Mouse (Mus musculus) midbrain, embryonic 14.5 days (tissue): Measurements from ENCODE around the gene Ehd1. TPM values are rescaled to one million over a fixed set of nuclear protein-coding genes. Genes with fewer than 3 reads are reported as not detected.

Experiments used
- ATAC-seq: fragments of 200-750 bp; cut with Nextera tagmentation; 2 replicates; pipeline ENCODE4 v1.8.0; 2017; ENCODE audit warnings: moderate number of reproducible peaks, moderate library complexity; ENCODE audit not compliant: low FRiP score, low TSS enrichment
- DNase-seq: peaks from one replicate; pipeline ENCODE4 v3.0.0-alpha.2; 2015
- H3K27ac ChIP-seq: fragments of 300-500 bp; sonication (generic); replicated peaks from 2 replicates; pipeline ENCODE4 v1.5.1; 2014; ENCODE audit warnings: mild to moderate bottlenecking, low read depth, low read length, moderate library complexity
- H3K27me3 ChIP-seq: fragments of 300-500 bp; sonication (generic); 2 replicates; pipeline ENCODE4 v1.6.1; 2014; ENCODE audit warnings: low read length, control low read depth, mixed read lengths; ENCODE audit not compliant: control insufficient read depth, insufficient read depth
- H3K36me3 ChIP-seq: fragments of 300-500 bp; sonication (generic); 2 replicates; pipeline ENCODE4 v1.6.1; 2014; ENCODE audit warnings: low read length, control low read depth; ENCODE audit not compliant: control insufficient read depth, insufficient read depth
- H3K4me1 ChIP-seq: fragments of 300-500 bp; sonication (generic); 2 replicates; pipeline ENCODE4 v1.6.1; 2014; ENCODE audit warnings: mild to moderate bottlenecking, antibody characterized with exemption, low read length, control low read depth; ENCODE audit not compliant: control insufficient read depth, insufficient read depth
- H3K4me2 ChIP-seq: fragments of 300-500 bp; sonication (generic); 2 replicates; pipeline ENCODE4 v1.6.1; 2014; ENCODE audit warnings: mild to moderate bottlenecking, low read length, moderate library complexity
- H3K4me3 ChIP-seq: fragments of 300-500 bp; sonication (generic); replicated peaks from 2 replicates; pipeline ENCODE4 v1.5.1; 2014; ENCODE audit warnings: low read depth, low read length
- H3K9ac ChIP-seq: fragments of 300-500 bp; sonication (generic); replicated peaks from 2 replicates; pipeline ENCODE4 v1.6.1; 2014; ENCODE audit warnings: mild to moderate bottlenecking, low read length, moderate library complexity
- H3K9me3 ChIP-seq: fragments of 300-500 bp; sonication (generic); 2 replicates; pipeline ENCODE4 v1.6.1; 2016; ENCODE audit warnings: low read length, control low read depth, mixed read lengths; ENCODE audit not compliant: control insufficient read depth
- WGBS: fragments of 180-500 bp; shearing (Covaris S2); extraction: QIAGEN DNeasy Blood & Tissue Kit; methylation state at CpG from one replicate; pipeline ENCODE4 v1.1.7; 2014; 5-methylcytosine and 5-hydroxymethylcytosine counted together
- polyA plus RNA-seq: library from polyadenylated mRNA; unstranded; fragments of >200 nt; fragmentation: Nextera tagmentation; extraction: Ambion mirVana; gene quantifications from 2 replicates; pipeline ENCODE4 v1.2.1, GENCODE M21; 2014

Gene Ehd1
- polyA plus RNA-seq, 1 experiment from 2014 or later: 75.0 TPM

DNA sequence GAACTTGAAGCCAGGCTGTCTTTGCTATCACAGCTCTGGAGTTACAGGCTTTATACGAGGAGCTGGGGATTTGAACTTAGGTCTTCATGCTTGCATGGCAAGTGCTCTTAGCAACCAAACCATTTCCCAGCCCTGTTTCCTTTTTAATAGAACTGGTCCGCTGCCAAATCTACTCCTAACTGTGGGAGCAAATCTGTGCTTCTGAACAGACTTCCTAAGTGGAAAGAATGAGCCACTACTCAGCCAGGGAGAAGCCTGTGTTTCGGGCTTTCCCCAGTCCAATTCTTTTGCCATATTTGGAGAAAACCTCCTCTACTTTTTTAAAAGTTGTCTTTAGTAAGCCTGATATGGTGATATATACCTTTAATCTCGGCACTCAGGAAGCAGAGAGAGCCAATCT is 3.8 kb upstream of the Ehd1 start:
- no peak overlapping the region for H3K27ac ChIP-seq
- H3K4me3 ChIP-seq: no peak overlapping the region
- peaks cover 8% of the 10 kb centered on the region for H3K4me1 ChIP-seq
- ATAC-seq (no peak), DNase-seq (no peak)
- H3K36me3 ChIP-seq: no peaks in the 10 kb centered on the region
- H3K9me3 ChIP-seq: no peaks in the 10 kb centered on the region
- no peak overlapping the region for H3K4me2 ChIP-seq
- no peak overlapping the region for H3K9ac ChIP-seq
- H3K27me3 ChIP-seq: no peaks in the 10 kb centered on the region
- WGBS: 83% methylated on average over 4 of the region's 4 CpGs

DNA sequence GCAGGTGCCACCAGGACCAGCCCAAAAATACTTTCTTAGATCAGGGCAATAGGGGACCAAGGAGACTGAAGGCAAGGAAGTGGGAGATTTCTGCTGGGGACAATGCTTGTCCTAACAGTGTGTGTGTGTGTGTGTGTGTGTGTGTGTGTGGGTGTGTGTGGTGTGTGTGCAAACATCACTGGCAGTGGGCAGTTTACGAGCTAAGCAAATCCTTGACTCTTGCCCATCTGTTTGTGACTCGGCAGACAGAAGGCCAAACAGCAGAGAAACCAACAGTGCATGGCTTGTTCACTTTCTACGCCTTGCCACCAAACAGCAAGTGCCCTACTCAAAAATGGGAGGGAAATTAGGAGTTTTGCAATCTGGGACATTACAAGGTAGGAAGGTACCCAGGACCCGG is 2.9 kb upstream of the Ehd1 start:
- no peak for DNase-seq
- Histone ChIP-seq H3K4me3 (no peak overlapping the region), H3K9me3 (no peaks in the 10 kb centered on the region), H3K4me2 (no peak overlapping the region), H3K27ac (no peak overlapping the region), H3K27me3 (no peaks in the 10 kb centered on the region), H3K9ac (no peak overlapping the region), H3K36me3 (no peaks in the 10 kb centered on the region), H3K4me1 (peaks cover 17% of the 10 kb centered on the region)
- ATAC-seq: no peak
- 94% methylated on average over 4 of the region's 4 CpGs for WGBS

DNA sequence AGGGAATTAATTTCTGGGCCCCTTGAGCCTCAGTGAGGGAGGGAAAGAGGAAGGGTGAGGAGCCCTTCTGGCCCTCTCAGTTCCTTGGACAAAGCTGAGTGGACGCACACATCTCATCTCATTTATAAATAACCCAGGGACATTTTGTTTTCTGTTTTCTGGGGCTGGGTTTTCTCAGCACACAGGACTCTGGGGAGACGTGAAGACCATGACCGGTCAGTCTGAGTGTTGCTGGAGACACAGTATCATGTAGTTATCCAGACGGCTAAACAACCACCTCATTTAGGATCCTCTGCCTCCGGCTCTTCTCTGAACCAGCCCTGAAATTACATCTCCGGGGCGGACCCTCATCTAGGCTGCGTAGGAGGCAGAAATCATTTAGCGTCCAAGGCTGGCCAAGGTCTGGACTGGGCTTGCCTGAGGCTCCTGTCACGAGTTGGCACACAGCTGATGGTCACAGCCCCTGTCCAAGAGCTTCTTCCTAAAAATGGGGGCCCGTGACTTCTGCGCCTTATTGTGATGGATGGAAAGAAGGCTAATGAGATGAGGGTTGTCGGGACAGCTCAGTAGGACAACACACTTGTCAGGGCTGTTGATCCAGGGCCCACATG is 2.4 kb upstream of the Ehd1 start:
- WGBS: 94% methylated on average over 13 of the region's 13 CpGs

DNA sequence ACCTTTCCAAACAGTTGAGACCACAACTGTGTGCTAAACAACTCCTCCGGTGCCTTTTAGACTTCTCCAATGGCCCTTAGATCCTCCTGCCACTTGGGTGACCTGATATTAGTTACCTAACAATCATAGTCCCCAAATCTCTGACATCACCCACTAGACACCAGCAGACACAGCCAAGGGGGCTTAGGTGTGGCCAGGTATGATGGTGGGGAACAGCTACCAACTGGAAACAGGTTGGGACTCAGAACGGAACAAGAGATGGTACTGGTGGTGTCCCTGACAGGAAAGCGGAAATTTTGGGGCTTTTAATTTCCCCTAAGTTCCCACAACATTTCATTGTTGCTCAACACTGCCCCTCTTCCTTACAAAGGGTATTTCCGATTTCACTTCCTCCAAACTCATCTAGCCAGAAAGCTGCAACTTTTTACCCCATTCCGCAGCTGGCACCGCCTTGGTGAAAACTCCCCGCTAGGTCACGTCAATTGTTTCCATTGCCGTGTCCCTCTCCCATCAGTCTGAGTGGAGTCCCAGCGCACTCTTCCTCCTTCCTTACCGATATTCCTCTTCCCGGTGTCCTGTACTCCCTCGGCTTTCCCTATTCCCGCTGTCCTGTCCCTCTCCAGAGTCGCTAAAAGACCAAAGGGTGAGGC is 660 bp upstream of the Ehd1 start:
- Histone ChIP-seq H3K4me2 (peak overlapping the region; percentile 83), H3K27me3 (no peaks in the 10 kb centered on the region), H3K9me3 (no peaks in the 10 kb centered on the region), H3K27ac (peak overlapping the region; percentile 50), H3K36me3 (peaks cover 16% of the 10 kb centered on the region; the same call in 1 of the 2 replicates), H3K9ac (peak overlapping the region; percentile 46), H3K4me3 (peak overlapping the region; percentile 80), H3K4me1 (peaks cover 31% of the 10 kb centered on the region)
- WGBS: 9% methylated on average over 15 of the region's 15 CpGs
- ATAC-seq (no peak; the same call in 1 of the 2 replicates), DNase-seq (no peak)

More for the DNA sequence above, 2.4 kb upstream of the Ehd1 start:
- Histone ChIP-seq H3K27me3 (no peaks in the 10 kb centered on the region), H3K4me3 (no peak overlapping the region), H3K9me3 (no peaks in the 10 kb centered on the region), H3K36me3 (peaks cover 3% of the 10 kb centered on the region; the same call in 1 of the 2 replicates), H3K9ac (no peak overlapping the region), H3K27ac (no peak overlapping the region), H3K4me1 (peaks cover 22% of the 10 kb centered on the region), H3K4me2 (no peak overlapping the region)
- no peak for ATAC-seq
- DNase-seq: no peak

DNA sequence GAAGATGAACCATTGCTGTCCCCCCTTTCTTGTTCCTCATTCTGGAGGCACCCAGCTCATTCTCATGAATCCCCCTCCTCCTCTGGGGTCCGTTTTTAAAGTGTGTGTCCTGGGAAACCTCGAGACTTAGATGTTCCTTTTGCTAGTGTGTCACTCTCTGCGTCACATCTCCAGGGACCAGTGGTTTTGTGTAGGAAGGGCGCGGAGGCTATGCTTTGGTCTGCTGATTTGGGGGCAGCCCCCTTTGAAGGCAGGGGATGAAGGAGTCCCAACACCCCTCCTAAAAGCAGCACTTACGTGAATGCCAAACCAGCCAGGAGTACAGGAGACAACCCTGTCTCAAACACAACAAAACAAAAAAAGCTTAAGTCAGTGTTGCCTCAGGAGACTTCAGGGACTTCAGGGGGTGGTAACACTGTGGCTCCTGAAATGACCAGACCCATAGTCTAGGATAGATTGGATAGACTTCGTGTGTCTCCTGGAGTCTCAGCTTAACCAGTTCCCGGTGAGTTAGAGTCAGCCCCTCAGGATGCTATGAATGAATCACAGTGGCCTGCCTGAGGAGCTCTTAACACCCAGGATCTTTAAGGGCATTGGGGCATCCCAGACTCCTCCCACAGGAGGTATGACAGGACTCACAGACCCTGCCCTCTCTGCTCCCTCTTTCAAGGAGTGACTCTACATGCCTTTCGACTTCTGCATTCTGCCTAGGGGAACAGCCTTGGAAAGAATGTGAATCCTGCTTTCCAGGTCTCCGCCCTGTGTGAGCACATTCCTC is 1.3 kb downstream of the Ehd1 start:
- Histone ChIP-seq H3K9me3 (no peaks in the 10 kb centered on the region), H3K9ac (peak overlapping the region; percentile 82), H3K27ac (peak overlapping the region; percentile 78), H3K27me3 (no peaks in the 10 kb centered on the region), H3K4me1 (peaks cover 31% of the 10 kb centered on the region), H3K36me3 (peaks cover 35% of the 10 kb centered on the region), H3K4me3 (peak overlapping the region; percentile 80), H3K4me2 (peak overlapping the region; percentile 83)
- ATAC-seq (no peak), DNase-seq (peak; percentile 55)
- WGBS: 6% methylated on average over 10 of the region's 10 CpGs

DNA sequence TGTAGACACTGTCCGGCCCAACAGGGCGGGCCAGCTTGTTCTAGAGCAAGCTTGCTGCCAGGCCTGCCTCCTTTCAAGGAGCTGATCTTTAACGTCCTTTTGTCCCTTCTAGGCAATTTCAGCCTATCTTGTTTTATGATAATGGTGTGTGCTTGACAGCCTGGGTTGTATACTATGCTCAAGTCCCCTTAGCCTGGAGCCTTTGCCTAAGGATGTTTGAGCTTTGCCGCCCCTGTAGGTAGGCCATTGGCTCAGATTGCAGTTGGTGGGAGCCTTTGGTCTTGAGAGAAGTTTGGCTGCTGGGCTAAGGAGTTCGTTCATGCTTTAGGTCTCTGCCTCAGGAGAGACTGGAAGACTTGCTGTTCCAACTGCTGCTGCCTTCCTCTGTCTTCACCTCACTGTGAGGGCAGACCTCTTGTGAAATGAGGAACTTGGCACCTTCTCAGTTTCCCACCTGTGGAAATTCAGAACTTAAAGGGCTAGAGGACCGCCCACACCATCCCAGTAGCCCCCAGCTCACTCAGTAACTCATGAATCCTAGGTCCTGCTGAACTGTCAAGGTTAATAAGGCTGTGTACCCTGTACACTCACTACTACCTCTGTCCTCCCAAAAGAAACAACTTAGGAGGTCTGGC is 2.0 kb downstream of the Ehd1 start:
- ATAC-seq: no peak
- 45% methylated on average over 6 of the region's 6 CpGs for WGBS
- H3K27ac ChIP-seq: no peak overlapping the region

DNA sequence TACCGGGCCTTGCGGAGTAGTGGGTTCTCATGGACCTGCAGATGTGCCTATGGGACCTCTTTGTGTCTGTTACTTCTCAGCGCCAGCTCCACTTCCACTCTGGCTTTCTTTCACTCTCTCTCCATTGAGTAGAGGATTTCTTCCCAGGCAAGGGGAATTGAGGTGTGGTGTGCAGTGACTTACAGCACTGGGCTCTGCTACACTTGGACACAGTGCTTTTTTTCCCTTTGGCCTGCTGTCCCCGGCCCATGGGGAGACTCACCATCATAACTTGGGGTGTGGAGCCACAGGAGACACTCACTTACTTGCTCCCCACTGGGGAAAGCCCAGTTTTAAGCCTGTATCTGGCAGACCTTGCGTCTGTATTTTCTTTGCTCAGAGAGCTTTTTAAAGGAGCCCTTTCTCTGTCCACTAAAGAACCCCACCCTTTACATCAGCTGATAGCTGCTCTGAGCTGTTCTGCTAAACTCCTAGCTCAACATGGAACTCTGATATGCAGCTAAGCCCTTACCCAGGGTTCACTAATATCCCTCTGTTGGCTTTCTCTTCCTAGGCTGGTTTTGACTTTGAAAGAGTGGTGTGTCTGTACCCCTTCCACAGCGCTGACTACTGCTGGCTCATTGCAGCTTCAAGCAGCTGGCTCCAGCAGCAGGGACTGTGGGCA is 3.1 kb downstream of the Ehd1 start:
- WGBS: 92% methylated on average over 6 of the region's 6 CpGs
- DNase-seq (no peak), ATAC-seq (no peak)
- Histone ChIP-seq H3K4me2 (peak overlapping the region; percentile 83), H3K4me1 (peaks cover 31% of the 10 kb centered on the region), H3K36me3 (peaks cover 52% of the 10 kb centered on the region), H3K9ac (peak overlapping the region; percentile 82; the same call in 1 of the 2 replicates), H3K27ac (no peak overlapping the region), H3K9me3 (no peaks in the 10 kb centered on the region), H3K4me3 (peak overlapping the region; percentile 80; the same call in 1 of the 2 replicates), H3K27me3 (no peaks in the 10 kb centered on the region)

More for the DNA sequence above, 2.0 kb downstream of the Ehd1 start:
- DNase-seq: no peak
- H3K9ac ChIP-seq: peak overlapping the region; percentile 82
- peaks cover 31% of the 10 kb centered on the region for H3K4me1 ChIP-seq
- H3K4me2 ChIP-seq: peak overlapping the region; percentile 83
- H3K4me3 ChIP-seq: peak overlapping the region; percentile 80
- no peaks in the 10 kb centered on the region for H3K27me3 ChIP-seq
- H3K9me3 ChIP-seq: no peaks in the 10 kb centered on the region
- peaks cover 42% of the 10 kb centered on the region for H3K36me3 ChIP-seq

DNA sequence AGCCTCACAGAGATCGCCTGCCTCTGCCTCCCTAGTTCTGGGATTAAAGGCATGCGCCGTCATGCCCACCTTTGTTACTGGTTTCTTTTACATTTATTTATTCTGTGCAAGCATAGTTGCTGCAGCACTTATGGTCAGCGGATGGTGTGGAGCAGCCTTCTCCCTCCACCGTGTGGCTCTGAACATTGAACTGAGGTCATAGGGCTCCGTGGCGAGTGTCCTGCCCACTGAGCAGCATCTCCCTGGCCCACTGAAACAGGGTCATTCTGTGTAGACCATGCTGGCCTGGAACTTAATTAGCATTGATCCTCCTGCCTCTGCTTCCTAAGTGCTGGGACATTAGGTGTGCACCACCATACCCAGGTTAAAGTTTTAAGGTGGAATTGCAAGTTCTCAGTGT is 4.0 kb downstream of the Ehd1 start:
- Histone ChIP-seq H3K9ac (no peak overlapping the region), H3K9me3 (no peaks in the 10 kb centered on the region), H3K4me1 (peaks cover 28% of the 10 kb centered on the region), H3K36me3 (peaks cover 61% of the 10 kb centered on the region), H3K4me3 (no peak overlapping the region), H3K27ac (no peak overlapping the region), H3K4me2 (no peak overlapping the region), H3K27me3 (no peaks in the 10 kb centered on the region)
- DNase-seq (no peak), ATAC-seq (no peak)
- WGBS: 90% methylated on average over 7 of the region's 7 CpGs
